ENCODE assay signal across 17 mouse cellular contexts in the genomic region with DNA sequence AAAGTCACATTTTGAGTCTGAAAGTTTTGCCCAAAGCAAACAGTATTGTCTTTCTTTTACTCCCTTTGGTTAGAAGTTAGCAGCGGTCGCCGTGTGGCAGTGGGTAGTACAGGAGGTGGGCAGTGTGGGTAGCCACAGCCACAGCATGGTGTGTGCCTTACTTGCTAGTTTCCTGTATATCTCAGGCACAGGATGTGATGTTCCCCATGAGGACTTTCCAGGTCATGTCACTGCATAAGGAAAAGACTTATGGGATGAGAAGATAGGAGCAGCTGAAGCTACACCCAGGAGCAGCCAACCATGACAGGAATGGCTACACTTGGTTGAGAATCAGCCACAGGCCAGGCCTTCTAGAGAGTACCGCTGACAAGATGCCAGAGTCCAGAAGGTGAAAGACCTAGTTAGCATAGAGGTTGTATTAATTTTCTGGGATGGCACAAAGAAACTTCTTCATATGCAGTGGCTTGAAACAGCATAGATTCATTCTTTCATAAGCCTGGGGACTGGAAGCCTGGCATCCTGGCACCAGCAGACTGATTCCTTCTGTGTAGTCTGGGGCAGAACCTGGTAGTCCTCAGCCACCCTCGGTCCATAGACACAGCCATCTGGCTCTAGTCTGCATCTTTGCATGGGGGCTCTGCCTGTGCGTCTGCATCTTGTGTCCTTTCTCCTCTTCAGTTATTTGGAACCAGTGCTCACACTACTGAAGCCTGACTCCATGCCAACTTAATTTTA.
DNase-seq lines count a peak whose midpoint lies in the region; ATAC-seq and TF ChIP-seq lines count a peak whose summit lies in the region.
"Had no signal": no experiment of that assay in that cellular context is flagged by ENCODE, and none has a peak within 500 bp of the region (broad histone marks: within the 10 kb centered on the region; RNA-seq: fewer than 3 reads in every experiment).

No protein-coding gene starts in this region.

- peaks cover 5% of the 10 kb centered on the region; the same call in 1 of the 2 replicates for H3K4me1 ChIP-seq in forebrain, postnatal 0 days (ENCODE audit: insufficient read depth)
- no peaks in the 10 kb centered on the region for H3K4me1 ChIP-seq in forebrain, embryonic 14.5 days (ENCODE audit: control insufficient read depth, insufficient read depth, low read length)
- no peaks in the 10 kb centered on the region for H3K4me1 ChIP-seq in kidney, postnatal 0 days (replicated peaks; ENCODE audit: insufficient read depth, low read length)
- H3K4me1 ChIP-seq: forebrain, embryonic 12.5 days had no signal

- no peak for TF ChIP-seq CTCF in forebrain, postnatal 0 days (IDR thresholded peaks at IDR 0.05; ENCODE audit: low read depth)
- TF ChIP-seq CTCF in kidney, postnatal 0 days (IDR thresholded peaks at IDR 0.05; ENCODE audit: low read depth) = no peak

- WGBS in forebrain, postnatal 0 days = 80% methylated on average over 6 of the region's 6 CpGs
- WGBS in forebrain, embryonic 14.5 days = 85% methylated on average over 6 of the region's 6 CpGs
- WGBS in kidney, postnatal 0 days = 73% methylated on average over 6 of the region's 6 CpGs

- peak; percentile 44 for ATAC-seq in forebrain, postnatal 0 days
- no peak for ATAC-seq in forebrain, embryonic 14.5 days
- 0 out of 2 replicates have a peak, but pooled peaks have one; percentile 15 for ATAC-seq in common myeloid progenitor, adult 5-6 weeks (replicated peaks; ENCODE audit: low read depth, poor library complexity, severe bottlenecking)
- peak; percentile 84 for ATAC-seq in kidney, postnatal 0 days (replicated peaks; ENCODE audit: low FRiP score, low read depth)
- no peak for ATAC-seq in erythroid progenitor cell, adult 5-6 weeks (replicated peaks; ENCODE audit: low FRiP score, poor library complexity, severe bottlenecking)
- ATAC-seq: inflammation-experienced regulatory T-cells, adult 6 months had no signal

- H3K4me3 ChIP-seq in forebrain, postnatal 0 days (ENCODE audit: low read depth, low read length) = no peak overlapping the region
- H3K4me3 ChIP-seq in forebrain, embryonic 14.5 days (ENCODE audit: low read depth, low read length) = no peak overlapping the region
- no peak overlapping the region for H3K4me3 ChIP-seq in kidney, postnatal 0 days (replicated peaks; ENCODE audit: low read depth, low read length)
- H3K4me3 ChIP-seq: forebrain, embryonic 12.5 days; heart, embryonic 12.5 days; limb, embryonic 15.5 days; neural tube, embryonic 15.5 days had no signal

- no peak overlapping the region for H3K27ac ChIP-seq in forebrain, postnatal 0 days (ENCODE audit: low read depth, low read length)
- no peak overlapping the region for H3K27ac ChIP-seq in forebrain, embryonic 14.5 days (ENCODE audit: low read depth, low read length)
- H3K27ac ChIP-seq in kidney, postnatal 0 days = 0 out of 2 replicates have a peak overlapping the region, but pooled peaks have one; percentile 36
- H3K27ac ChIP-seq: forebrain, embryonic 12.5 days; limb, embryonic 15.5 days; neural tube, embryonic 15.5 days had no signal

- H3K36me3 ChIP-seq in forebrain, postnatal 0 days (ENCODE audit: insufficient read depth) = no peaks in the 10 kb centered on the region
- no peaks in the 10 kb centered on the region for H3K36me3 ChIP-seq in forebrain, embryonic 14.5 days (ENCODE audit: control insufficient read depth, insufficient read depth, low read length)
- peaks cover 32% of the 10 kb centered on the region for H3K36me3 ChIP-seq in kidney, postnatal 0 days (ENCODE audit: insufficient read depth, low read length)
- H3K36me3 ChIP-seq: G1E; neural tube, embryonic 15.5 days had no signal

- peak; percentile 24 for DNase-seq in forebrain, postnatal 0 days
- no peak for DNase-seq in forebrain, embryonic 14.5 days (ENCODE audit: low spot score)
- peak; percentile 46 for DNase-seq in brain, adult 2 months (ENCODE audit: low read depth, low spot score)
- peak; percentile 78 for DNase-seq in kidney, postnatal 0 days (ENCODE audit: low spot score)
- no peak for DNase-seq in urinary bladder, postnatal 25 days (ENCODE audit: low spot score)
- DNase-seq: adrenal gland, postnatal 10 days; gastrocnemius, postnatal 14 days; heart, postnatal 4 days; lung, adult 18-20 months had no signal

- no peaks in the 10 kb centered on the region for H3K27me3 ChIP-seq in forebrain, postnatal 0 days (ENCODE audit: insufficient read depth, low read length)
- no peaks in the 10 kb centered on the region for H3K27me3 ChIP-seq in forebrain, embryonic 14.5 days (replicated peaks; ENCODE audit: control insufficient read depth, insufficient read depth, low read length)
- H3K27me3 ChIP-seq in kidney, postnatal 0 days (ENCODE audit: insufficient read depth, low read length) = no peaks in the 10 kb centered on the region
- H3K27me3 ChIP-seq: forebrain, embryonic 12.5 days; heart, embryonic 12.5 days; limb, embryonic 15.5 days; neural tube, embryonic 15.5 days had no signal

- no peak overlapping the region for H3K9ac ChIP-seq in forebrain, postnatal 0 days
- no peak overlapping the region for H3K9ac ChIP-seq in forebrain, embryonic 14.5 days (ENCODE audit: low read length)
- no peak overlapping the region for H3K9ac ChIP-seq in kidney, postnatal 0 days (ENCODE audit: low read depth, low read length)
- H3K9ac ChIP-seq: forebrain, embryonic 12.5 days; heart, embryonic 12.5 days; limb, embryonic 15.5 days; neural tube, embryonic 15.5 days had no signal

- H3K9me3 ChIP-seq in forebrain, postnatal 0 days (ENCODE audit: low read length) = no peaks in the 10 kb centered on the region
- no peaks in the 10 kb centered on the region for H3K9me3 ChIP-seq in forebrain, embryonic 14.5 days (replicated peaks; ENCODE audit: control insufficient read depth, low read length)
- no peaks in the 10 kb centered on the region for H3K9me3 ChIP-seq in kidney, postnatal 0 days (replicated peaks; ENCODE audit: low read length)
- H3K9me3 ChIP-seq: forebrain, embryonic 12.5 days; heart, embryonic 12.5 days; limb, embryonic 15.5 days; neural tube, embryonic 15.5 days had no signal

- no peak overlapping the region for H3K4me2 ChIP-seq in forebrain, postnatal 0 days (ENCODE audit: low read depth)
- no peak overlapping the region for H3K4me2 ChIP-seq in forebrain, embryonic 14.5 days (ENCODE audit: low read length)
- no peak overlapping the region for H3K4me2 ChIP-seq in kidney, postnatal 0 days (ENCODE audit: low read length)
- H3K4me2 ChIP-seq: forebrain, embryonic 12.5 days; heart, embryonic 12.5 days; limb, embryonic 15.5 days; neural tube, embryonic 15.5 days had no signal

Comparison
In these comparisons a context has a peak if more than half of its experiments do, and no peak if none do; other contexts are left out.
1. ATAC-seq: peak in forebrain, postnatal 0 days (single experiment), common myeloid progenitor, adult 5-6 weeks (single experiment) and kidney, postnatal 0 days (single experiment); none in forebrain, embryonic 14.5 days (single experiment) and erythroid progenitor cell, adult 5-6 weeks (single experiment).
2. DNase-seq: peak in forebrain, postnatal 0 days (single experiment), brain, adult 2 months (single experiment) and kidney, postnatal 0 days (single experiment); none in forebrain, embryonic 14.5 days (single experiment) and urinary bladder, postnatal 25 days (single experiment).